Mouse (Mus musculus): ENCODE results near the gene St6galnac3. TPM values are rescaled to one million over a fixed set of nuclear protein-coding genes. Genes with fewer than 3 reads are reported as not detected.

Gene St6galnac3
- total and polyA plus RNA-seq, 3 experiments, result 2.2 to 5.2 (median 4.9) TPM

GRCm38 (mm10) chr3:153706901-153707300, 18.1 kb downstream of the St6galnac3 start:
- Histone ChIP-seq H3K79me2 (replicated peaks; ENCODE audit: control insufficient read depth, insufficient read depth, low read length) (no peaks in the 10 kb centered on the region), H3K4me3 (no peak overlapping the region), H3K27ac (no peak overlapping the region), H3K27me3 (ENCODE audit: control insufficient read depth, insufficient read depth, low read length) (no peaks in the 10 kb centered on the region), H3K9ac (ENCODE audit: low read depth, low read length) (no peak overlapping the region), H3K4me1 (ENCODE audit: control insufficient read depth, insufficient read depth, low read length) (peaks cover 5% of the 10 kb centered on the region; the same call in 1 of the 2 replicates), H3K36me3 (ENCODE audit: control insufficient read depth, insufficient read depth, low read length) (no peaks in the 10 kb centered on the region)
- intact Hi-C loops (cut with DNase I), result no loop called here
- no peak for DNase-seq
- WGBS, result 48% methylated on average over 1 of the region's 1 CpGs
- no peak for TF ChIP-seq POLR2A (IDR thresholded peaks at IDR 0.05; ENCODE audit: insufficient read depth, low read depth, low read length)
- TF ChIP-seq CTCF (IDR thresholded peaks at IDR 0.05), result no peak
- TF ChIP-seq EP300 (IDR thresholded peaks at IDR 0.05; ENCODE audit: insufficient read depth, low read depth, low read length), result no peak

- no peak overlapping the region for H3K4me3 ChIP-seq
- no peaks in the 10 kb centered on the region for H3K27me3 ChIP-seq (ENCODE audit: control insufficient read depth, insufficient read depth, low read length)
- no peaks in the 10 kb centered on the region for H3K79me2 ChIP-seq (replicated peaks; ENCODE audit: control insufficient read depth, insufficient read depth, low read length)
- intact Hi-C loops (cut with DNase I), result no loop called here
- no peak overlapping the region for H3K9ac ChIP-seq (ENCODE audit: low read depth, low read length)
- peaks cover 1% of the 10 kb centered on the region; the same call in 1 of the 2 replicates for H3K4me1 ChIP-seq (ENCODE audit: control insufficient read depth, insufficient read depth, low read length)
- WGBS, result 61% methylated on average over 15 of the region's 15 CpGs
- no peak overlapping the region for H3K27ac ChIP-seq
- DNase-seq, result no peak
- H3K36me3 ChIP-seq (ENCODE audit: control insufficient read depth, insufficient read depth, low read length), result no peaks in the 10 kb centered on the region
- TF ChIP-seq CTCF (IDR thresholded peaks at IDR 0.05) (no peak), EP300 (IDR thresholded peaks at IDR 0.05; ENCODE audit: insufficient read depth, low read depth, low read length) (no peak), POLR2A (IDR thresholded peaks at IDR 0.05; ENCODE audit: insufficient read depth, low read depth, low read length) (no peak)
These were observed 22.9 kb downstream of the St6galnac3 start for GRCm38 (mm10) chr3:153701752-153702740.

- TF ChIP-seq CTCF (IDR thresholded peaks at IDR 0.05) (no peak), POLR2A (IDR thresholded peaks at IDR 0.05; ENCODE audit: insufficient read depth, low read depth, low read length) (no peak), EP300 (IDR thresholded peaks at IDR 0.05; ENCODE audit: insufficient read depth, low read depth, low read length) (no peak)
- 44% methylated on average over 7 of the region's 7 CpGs for WGBS
These were observed 23.8 kb downstream of the St6galnac3 start for GRCm38 (mm10) chr3:153701172-153701571.

GRCm38 (mm10) chr3:153699086-153699485, 25.9 kb downstream of the St6galnac3 start:
- no peak overlapping the region for H3K9ac ChIP-seq (ENCODE audit: low read depth, low read length)
- H3K4me1 ChIP-seq (ENCODE audit: control insufficient read depth, insufficient read depth, low read length), result peaks cover 1% of the 10 kb centered on the region; the same call in 1 of the 2 replicates
- H3K27me3 ChIP-seq (ENCODE audit: control insufficient read depth, insufficient read depth, low read length), result no peaks in the 10 kb centered on the region
- no peak for DNase-seq
- no peak overlapping the region for H3K27ac ChIP-seq
- intact Hi-C loops (cut with DNase I), result no loop called here
- TF ChIP-seq EP300 (IDR thresholded peaks at IDR 0.05; ENCODE audit: insufficient read depth, low read depth, low read length) (no peak), POLR2A (IDR thresholded peaks at IDR 0.05; ENCODE audit: insufficient read depth, low read depth, low read length) (no peak), CTCF (IDR thresholded peaks at IDR 0.05) (no peak)
- H3K36me3 ChIP-seq (ENCODE audit: control insufficient read depth, insufficient read depth, low read length), result no peaks in the 10 kb centered on the region
- H3K4me3 ChIP-seq, result no peak overlapping the region
- 67% methylated on average over 8 of the region's 8 CpGs for WGBS
- H3K79me2 ChIP-seq (replicated peaks; ENCODE audit: control insufficient read depth, insufficient read depth, low read length), result no peaks in the 10 kb centered on the region

More at GRCm38 (mm10) chr3:153701172-153701571, 23.8 kb downstream of the St6galnac3 start:
- Histone ChIP-seq H3K4me3 (no peak overlapping the region), H3K79me2 (replicated peaks; ENCODE audit: control insufficient read depth, insufficient read depth, low read length) (no peaks in the 10 kb centered on the region), H3K27ac (no peak overlapping the region), H3K36me3 (ENCODE audit: control insufficient read depth, insufficient read depth, low read length) (no peaks in the 10 kb centered on the region), H3K27me3 (ENCODE audit: control insufficient read depth, insufficient read depth, low read length) (no peaks in the 10 kb centered on the region), H3K9ac (ENCODE audit: low read depth, low read length) (no peak overlapping the region), H3K4me1 (ENCODE audit: control insufficient read depth, insufficient read depth, low read length) (peaks cover 1% of the 10 kb centered on the region; the same call in 1 of the 2 replicates)
- no peak for DNase-seq
- intact Hi-C loops (cut with DNase I), result no loop called here

- peak overlapping the region; percentile 51; the same call in 1 of the 2 replicates for H3K27ac ChIP-seq
- H3K79me2 ChIP-seq (replicated peaks; ENCODE audit: control insufficient read depth, insufficient read depth, low read length), result no peaks in the 10 kb centered on the region; the same call in 1 of the 2 replicates
- H3K27me3 ChIP-seq (ENCODE audit: control insufficient read depth, insufficient read depth, low read length), result no peaks in the 10 kb centered on the region
- H3K36me3 ChIP-seq (ENCODE audit: control insufficient read depth, insufficient read depth, low read length), result no peaks in the 10 kb centered on the region
- H3K4me1 ChIP-seq (ENCODE audit: control insufficient read depth, insufficient read depth, low read length), result peaks cover 14% of the 10 kb centered on the region
- 66% methylated on average over 7 of the region's 7 CpGs for WGBS
- DNase-seq, result no peak
- intact Hi-C loops (cut with DNase I), result no loop called here
- TF ChIP-seq EP300 (IDR thresholded peaks at IDR 0.05; ENCODE audit: insufficient read depth, low read depth, low read length), result no peak
- no peak for TF ChIP-seq CTCF (IDR thresholded peaks at IDR 0.05)
- no peak for TF ChIP-seq POLR2A (IDR thresholded peaks at IDR 0.05; ENCODE audit: insufficient read depth, low read depth, low read length)
- no peak overlapping the region for H3K9ac ChIP-seq (ENCODE audit: low read depth, low read length)
- H3K4me3 ChIP-seq, result no peak overlapping the region
These were observed 32.0 kb downstream of the St6galnac3 start for GRCm38 (mm10) chr3:153692978-153693377.
